Mouse (Mus musculus): ENCODE results near the gene Mbd5.
A peak's percentile ranks its signal among the peaks of the same experiment; 100 is the strongest.

Gene Mbd5

GRCm38 (mm10) chr2:48948841-48949584 lies at the start of gene Mbd5:
TSS of gene Mbd5 (plus strand) at chr2:48949508.
- DNase-seq (ENCODE audit: extremely low read depth, insufficient read length, low spot score): peak; percentile 99

GRCm38 (mm10) chr2:48908866-48909265 lies 40.4 kb upstream of the Mbd5 start:
- DNase-seq (ENCODE audit: extremely low read depth, insufficient read length, low spot score): no peak

- DNase-seq (ENCODE audit: extremely low read depth, insufficient read length, low spot score): no peak
These were observed 35.1 kb upstream of the Mbd5 start for GRCm38 (mm10) chr2:48914185-48914584.

GRCm38 (mm10) chr2:48915832-48916231 lies 33.5 kb upstream of the Mbd5 start:
- DNase-seq (ENCODE audit: extremely low read depth, insufficient read length, low spot score): no peak

DNA sequence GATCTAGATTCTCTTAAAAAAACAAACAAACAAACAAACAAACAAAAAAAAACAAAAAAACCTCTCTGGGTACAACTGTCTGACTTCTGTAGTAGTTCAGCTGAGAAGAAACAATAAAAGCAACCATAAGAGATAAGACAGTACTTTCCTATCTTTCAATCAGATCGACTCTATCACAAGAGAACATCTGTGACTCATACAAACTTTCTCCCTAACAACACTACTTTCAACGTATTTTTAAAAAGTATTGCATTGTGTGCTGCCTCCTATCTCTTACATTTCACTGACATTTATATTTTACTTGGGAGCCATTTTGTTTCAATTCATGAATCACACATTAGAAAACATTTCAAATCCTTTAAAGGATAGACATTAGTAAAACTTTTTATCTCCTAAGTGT lies 14.2 kb upstream of the Mbd5 start:
- DNase-seq (ENCODE audit: extremely low read depth, insufficient read length, low spot score): no peak

DNA sequence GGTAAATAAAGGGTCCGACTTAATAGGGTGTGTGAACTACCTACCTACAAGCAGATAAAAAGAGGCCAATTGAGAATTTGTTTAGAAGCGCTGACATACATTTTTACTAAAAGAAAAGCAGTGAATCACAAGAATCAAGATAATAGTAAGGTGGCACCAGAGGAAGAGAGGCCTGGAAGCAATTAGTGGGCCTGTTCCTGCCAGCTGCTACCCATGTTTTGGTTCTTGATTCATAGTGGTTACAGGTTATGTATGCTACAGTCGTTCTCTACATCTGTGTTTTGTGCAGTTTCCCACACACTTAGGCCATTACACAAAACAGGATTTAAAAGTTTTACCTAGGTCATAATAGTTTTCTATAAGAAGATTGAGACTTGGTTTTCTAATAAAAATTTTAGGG lies 1.5 kb upstream of the Mbd5 start:
- DNase-seq (ENCODE audit: extremely low read depth, insufficient read length, low spot score): no peak

GRCm38 (mm10) chr2:48949743-48950251 lies 489 bp downstream of the Mbd5 start:
- no peak for DNase-seq (ENCODE audit: extremely low read depth, insufficient read length, low spot score)

GRCm38 (mm10) chr2:48950252-48950315 lies 776 bp downstream of the Mbd5 start, which contains the start of gene Orc4:
TSS of gene Orc4 (minus strand) at chr2:48950277.
- DNase-seq (ENCODE audit: extremely low read depth, insufficient read length, low spot score): no peak

DNA sequence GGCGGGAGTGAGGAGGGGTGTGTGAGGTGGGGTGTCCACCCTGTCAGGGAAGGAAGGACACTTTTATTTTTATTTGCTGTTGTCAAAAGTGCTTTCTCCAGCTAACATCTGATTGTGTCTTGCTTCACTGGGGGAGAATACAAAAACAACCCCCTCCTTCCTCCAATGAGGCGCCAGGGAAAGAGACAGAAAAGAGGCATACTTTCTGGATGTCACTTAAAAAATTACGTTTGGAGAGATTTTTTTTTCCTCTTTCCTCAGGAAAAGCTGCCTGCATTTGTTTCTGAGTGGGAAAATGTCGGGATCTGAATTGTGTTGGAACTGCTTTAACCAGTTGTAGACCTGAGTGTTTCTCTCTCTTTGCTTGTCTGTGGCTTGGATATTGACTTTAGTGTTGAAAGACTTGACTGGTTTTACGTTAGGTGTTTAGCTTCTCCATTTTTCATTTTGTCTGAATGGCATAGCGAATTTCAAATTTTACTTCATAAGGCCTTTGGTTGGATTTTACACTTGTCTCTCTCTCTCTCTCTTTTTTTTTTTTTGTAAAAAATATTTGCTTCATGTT lies 1.1 kb downstream of the Mbd5 start:
- peak; percentile 3 for DNase-seq (ENCODE audit: extremely low read depth, insufficient read length, low spot score)

DNA sequence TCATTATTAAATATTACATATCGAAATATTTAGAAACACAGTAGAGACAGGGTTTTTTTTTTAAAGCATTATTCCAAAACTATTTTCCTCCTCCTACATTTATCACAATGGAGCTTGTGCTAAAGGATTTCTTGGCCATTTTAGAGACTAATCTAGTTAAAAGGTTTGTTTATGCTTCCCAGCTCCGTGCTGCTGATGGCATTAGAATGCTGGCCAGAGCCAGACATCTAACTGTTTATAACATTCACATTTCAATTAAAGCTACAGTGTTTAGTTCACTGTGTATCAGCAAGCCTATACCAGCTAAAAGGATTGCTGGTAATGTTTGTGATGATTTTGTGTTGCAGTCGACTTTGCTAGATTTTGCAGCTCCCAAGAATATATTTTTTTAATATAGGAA lies 7.3 kb downstream of the Mbd5 start:
- no peak for DNase-seq (ENCODE audit: extremely low read depth, insufficient read length, low spot score)

- no peak for DNase-seq (ENCODE audit: extremely low read depth, insufficient read length, low spot score)
These were observed 29.6 kb downstream of the Mbd5 start for GRCm38 (mm10) chr2:48978920-48979319.

GRCm38 (mm10) chr2:48990322-48990721 lies 41.0 kb downstream of the Mbd5 start:
- no peak for DNase-seq (ENCODE audit: extremely low read depth, insufficient read length, low spot score)

DNA sequence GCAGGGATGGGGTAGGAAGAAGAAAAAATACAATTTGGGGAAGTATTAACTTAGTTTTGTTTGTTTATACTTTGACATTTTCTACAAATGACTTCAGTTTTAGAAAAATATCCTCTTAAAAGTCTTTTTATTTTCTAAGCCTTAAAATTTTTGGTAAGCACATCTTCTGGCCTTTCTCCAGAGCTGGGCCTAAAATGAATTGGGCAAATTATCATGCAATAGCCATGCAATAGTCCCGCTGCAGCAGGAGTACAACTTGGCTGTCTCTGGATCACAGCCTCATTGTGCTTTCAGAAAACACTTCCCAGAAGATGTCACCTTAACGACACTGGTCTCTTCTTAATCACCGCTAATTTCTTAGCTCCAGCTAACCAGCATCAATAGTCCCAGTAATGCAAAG lies 91.2 kb downstream of the Mbd5 start:
- DNase-seq (ENCODE audit: extremely low read depth, insufficient read length, low spot score): no peak

GRCm38 (mm10) chr2:49050030-49050429 lies 100.7 kb downstream of the Mbd5 start:
- no peak for DNase-seq (ENCODE audit: extremely low read depth, insufficient read length, low spot score)

- DNase-seq (ENCODE audit: extremely low read depth, insufficient read length, low spot score): no peak
These were observed 118.6 kb downstream of the Mbd5 start for GRCm38 (mm10) chr2:49067886-49068285.

- DNase-seq (ENCODE audit: extremely low read depth, insufficient read length, low spot score): no peak
These were observed 135.7 kb downstream of the Mbd5 start for GRCm38 (mm10) chr2:49084966-49085365.

DNA sequence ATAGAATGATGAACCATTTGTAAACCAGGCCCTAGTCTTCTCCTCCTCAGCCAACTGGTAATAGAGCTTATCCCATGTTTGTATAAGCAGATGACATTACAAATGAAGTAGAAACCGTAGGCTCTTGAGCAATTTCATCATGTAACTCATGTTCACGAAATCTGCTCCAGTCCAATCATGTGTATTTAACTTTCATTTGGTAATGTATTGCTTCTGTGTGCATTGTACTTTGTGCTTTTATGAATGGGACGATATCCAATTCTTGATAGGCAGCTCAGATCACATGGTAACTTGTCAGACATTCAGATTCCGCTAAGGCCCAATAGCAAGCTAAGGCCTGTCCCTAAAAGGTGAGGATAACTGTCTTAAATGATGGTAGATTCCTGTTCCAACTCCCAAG lies 141.5 kb downstream of the Mbd5 start:
- DNase-seq (ENCODE audit: extremely low read depth, insufficient read length, low spot score): no peak

GRCm38 (mm10) chr2:49096765-49097164 lies 147.5 kb downstream of the Mbd5 start:
- no peak for DNase-seq (ENCODE audit: extremely low read depth, insufficient read length, low spot score)

- no peak for DNase-seq (ENCODE audit: extremely low read depth, insufficient read length, low spot score)
These were observed 159.6 kb downstream of the Mbd5 start for GRCm38 (mm10) chr2:49108906-49109305.

DNA sequence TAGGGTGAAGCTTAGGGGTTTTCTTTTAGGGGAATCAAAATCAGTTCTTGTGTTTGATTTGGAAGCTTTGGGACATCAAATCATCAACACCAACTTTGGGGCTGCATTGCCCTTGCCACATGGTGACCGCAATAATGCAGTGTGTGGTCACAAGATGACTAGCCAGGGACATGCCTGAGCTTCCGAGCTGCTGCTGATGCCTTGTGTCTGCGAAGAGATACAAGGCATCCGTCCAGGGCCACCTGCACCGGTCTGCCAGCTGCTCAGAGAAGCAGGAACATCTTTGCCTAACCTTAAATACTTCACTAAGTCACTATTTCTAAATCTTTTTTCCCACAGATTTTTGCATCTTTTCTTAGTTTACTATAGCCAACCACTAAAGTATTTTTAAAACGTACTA lies 170.6 kb downstream of the Mbd5 start:
- DNase-seq (ENCODE audit: extremely low read depth, insufficient read length, low spot score): no peak

DNA sequence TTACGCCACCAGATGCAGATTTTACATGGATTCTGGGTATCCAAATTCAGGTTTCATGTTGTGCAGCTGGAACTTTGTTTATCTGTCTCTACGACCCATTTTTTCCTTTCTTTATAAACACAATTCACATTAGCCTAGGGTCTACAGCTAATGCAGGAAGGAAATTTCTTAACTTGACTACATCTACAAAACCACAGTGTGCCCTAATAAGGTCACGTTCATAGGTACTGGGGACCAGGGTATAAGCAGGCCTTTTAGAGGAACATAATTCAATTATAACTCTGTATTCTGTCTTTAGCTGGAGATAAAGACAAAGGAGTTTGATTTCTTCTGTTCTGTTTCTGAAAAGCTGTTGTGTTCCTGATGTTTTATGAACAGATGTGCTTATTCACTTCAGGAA lies 172.3 kb downstream of the Mbd5 start:
- no peak for DNase-seq (ENCODE audit: extremely low read depth, insufficient read length, low spot score)

- no peak for DNase-seq (ENCODE audit: extremely low read depth, insufficient read length, low spot score)
These were observed 192.9 kb downstream of the Mbd5 start for GRCm38 (mm10) chr2:49142186-49142585.

DNA sequence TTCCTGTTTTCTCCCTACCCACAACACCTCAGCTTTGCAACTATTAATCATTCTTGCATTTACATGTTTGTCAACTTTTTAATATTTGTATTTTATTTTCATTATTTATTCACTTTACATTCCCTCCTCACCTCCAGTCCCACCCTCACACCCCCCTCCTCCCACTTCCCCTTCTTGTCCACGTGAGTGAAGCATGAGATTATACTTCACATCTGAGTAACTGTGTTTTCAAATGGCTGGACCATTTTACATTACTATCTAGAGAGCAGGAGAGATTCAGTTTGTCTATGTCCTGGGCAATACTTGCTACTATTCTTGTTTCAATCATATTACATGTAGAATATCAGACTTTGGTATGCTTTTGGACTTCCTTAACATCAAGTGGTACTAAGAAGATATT lies 204.3 kb downstream of the Mbd5 start:
- no peak for DNase-seq (ENCODE audit: extremely low read depth, insufficient read length, low spot score)
